Mouse (Mus musculus) kidney, adult 2 months (tissue): ENCODE results near the gene Yipf3.

ENCODE experiments used
- CTCF ChIP-seq: fragments of 200-500 bp; conservative IDR thresholded peaks from 2 replicates; pipeline ENCODE4 v1.5.1; 2011; ENCODE audit warnings: low read depth, mild to moderate bottlenecking, control low read depth, low read length, moderate library complexity, mixed read lengths; ENCODE audit not compliant: insufficient read depth, insufficient read length
- POLR2A ChIP-seq: fragments of 200-500 bp; IDR thresholded peaks from one replicate; pipeline ENCODE4 v1.6.1; 2011; ENCODE audit warnings: low read depth, low read length, control low read depth

- no peak for TF ChIP-seq CTCF
- TF ChIP-seq POLR2A, result no peak
Measured at GRCm38 (mm10) chr17:46255147-46255546, 7.3 kb downstream of the Yipf3 start.
